Mouse (Mus musculus) CD4-positive, CD25-positive, alpha-beta regulatory T cell, adult 2 months (primary cell): Measurements from ENCODE around the gene Homer2.

Source experiments
- DNase-seq: peaks from one replicate; pipeline ENCODE4 v3.0.0-alpha.2; 2012; ENCODE audit warnings: low read depth, low spot score

Homer2 gene

DNA sequence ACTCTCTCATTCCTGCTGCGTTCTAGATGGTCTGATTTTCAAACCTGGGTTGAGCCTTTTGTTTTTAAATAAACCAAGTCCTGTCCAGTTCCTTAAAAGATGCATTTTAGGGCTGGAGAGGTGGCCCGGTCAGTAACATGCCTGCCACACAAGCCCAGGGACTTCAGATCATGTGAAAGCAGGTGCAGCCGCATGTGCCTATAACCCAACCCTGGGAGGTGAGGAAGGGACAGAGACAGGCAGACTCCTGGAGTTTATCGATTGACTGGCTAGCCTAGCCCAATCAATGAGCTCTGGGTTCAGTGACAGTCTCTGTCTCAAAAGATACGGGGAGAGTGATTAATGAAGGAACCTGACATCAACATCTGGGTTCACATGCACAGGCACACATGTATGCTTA lies 146.1 kb downstream of the Homer2 start:
- no peak for DNase-seq

DNA sequence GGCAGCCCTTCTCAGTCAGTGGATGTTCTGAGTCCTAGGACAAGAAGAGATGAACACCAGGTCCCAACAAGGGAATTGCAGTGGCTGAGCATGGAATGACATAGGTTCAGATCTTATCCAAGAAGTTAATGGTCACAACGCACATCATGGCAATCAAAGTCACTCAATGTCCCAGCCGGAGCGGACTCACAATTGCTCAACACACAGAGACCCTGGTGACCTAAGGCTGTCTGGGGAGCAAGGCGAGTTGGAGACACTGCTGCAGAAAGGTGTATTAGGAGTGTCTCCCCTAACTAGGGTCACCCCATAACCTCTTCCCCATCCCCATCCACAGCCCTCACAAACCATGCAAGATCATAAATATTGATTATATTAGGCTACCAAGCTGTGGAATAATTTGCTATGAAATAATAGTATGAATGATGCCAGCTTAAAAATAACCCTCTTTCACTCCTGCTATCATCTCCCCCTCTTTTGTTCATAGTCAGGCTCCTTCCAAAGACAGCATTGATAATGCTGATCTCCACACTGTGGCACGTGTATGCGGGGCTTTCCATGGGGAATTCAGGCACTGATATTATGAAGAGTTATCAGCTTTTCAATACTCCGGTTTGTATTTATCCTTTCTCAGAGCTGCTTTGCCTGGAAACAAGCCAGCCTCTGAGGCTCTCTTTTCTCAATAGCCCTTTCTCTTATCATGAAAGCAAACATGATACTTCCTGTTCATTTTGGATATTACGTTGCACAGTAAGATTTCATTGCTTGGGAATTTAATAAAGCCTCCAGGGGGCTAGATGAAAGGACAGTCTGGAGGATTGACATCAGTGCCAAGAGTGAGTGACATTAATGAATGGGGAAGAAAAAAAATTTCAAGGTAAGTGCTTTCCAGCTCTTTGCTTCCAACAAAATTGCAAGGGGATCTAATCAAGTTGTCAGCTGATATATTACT lies 147.0 kb downstream of the Homer2 start:
- no peak for DNase-seq

GRCm38 (mm10) chr7:81559231-81559980 lies 147.9 kb downstream of the Homer2 start:
- DNase-seq = no peak

DNA sequence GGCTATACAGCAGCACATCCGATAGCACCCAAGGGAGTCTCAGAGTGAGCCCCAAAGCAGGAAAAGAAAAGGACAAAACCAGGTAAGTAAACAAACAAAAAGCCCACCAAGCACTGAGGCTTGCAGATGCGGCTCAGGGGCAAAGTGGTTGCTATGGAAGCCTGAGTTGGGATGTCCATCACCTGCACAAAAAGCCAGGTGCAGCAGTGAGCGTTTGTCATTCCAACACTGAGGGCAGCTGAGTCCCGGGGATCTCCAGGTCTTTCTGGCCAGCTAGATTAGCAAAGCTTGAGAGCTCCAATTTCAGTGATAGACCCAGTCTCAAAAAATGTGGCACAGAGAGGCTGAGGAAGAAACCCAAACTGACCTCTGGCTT lies 149.4 kb downstream of the Homer2 start:
- DNase-seq = no peak

- DNase-seq = no peak
These were observed 149.9 kb downstream of the Homer2 start for GRCm38 (mm10) chr7:81557252-81557984.

DNA sequence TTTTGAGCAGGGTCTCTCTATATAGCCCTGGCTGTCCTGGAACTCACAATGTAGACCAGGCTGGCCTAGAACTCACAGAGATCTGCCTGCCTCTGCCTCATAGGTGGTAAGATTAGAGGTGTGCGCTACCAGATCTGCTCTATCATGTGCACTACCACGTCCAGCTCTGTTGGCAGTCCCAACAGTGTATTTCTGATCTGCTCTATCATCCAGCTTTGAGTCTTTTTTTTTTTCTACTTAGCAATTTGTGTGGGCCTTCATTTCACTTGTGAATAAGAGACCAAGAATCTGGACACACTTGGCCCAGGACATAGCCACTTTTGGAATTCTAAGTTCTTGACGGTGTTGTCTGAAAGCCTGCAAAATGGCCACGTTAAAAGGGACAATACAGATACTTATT lies 150.5 kb downstream of the Homer2 start:
- no peak for DNase-seq

GRCm38 (mm10) chr7:81554369-81554768 lies 153.0 kb downstream of the Homer2 start:
- DNase-seq = peak; percentile 47

- no peak for DNase-seq
These were observed 153.7 kb downstream of the Homer2 start for GRCm38 (mm10) chr7:81553589-81553988.
